ENCODE assay signal across 11 mouse cellular contexts in the genomic region with DNA sequence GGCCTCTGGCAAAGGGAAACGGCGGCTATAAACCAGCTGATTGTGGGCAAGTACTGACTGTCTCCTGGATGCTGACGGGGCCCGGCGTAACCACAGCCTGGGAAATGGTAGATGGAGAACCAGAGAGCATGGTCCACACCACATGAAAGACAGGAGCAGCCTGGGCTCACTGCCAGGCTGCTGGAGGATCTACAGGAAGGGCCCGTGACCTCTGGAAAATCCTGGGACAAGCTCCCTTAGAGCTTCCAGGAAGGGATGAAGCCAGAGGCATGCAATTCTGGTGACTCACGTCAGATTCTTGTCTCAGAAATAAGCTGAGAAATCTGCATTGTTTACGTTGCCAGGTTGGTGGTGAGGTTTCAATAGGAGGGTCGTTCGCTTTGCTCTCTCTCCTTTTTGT. TPM values are rescaled to one million over a fixed set of nuclear protein-coding genes. Genes with fewer than 3 reads are reported as not detected.
A peak's percentile ranks its signal among the peaks of the same experiment; 100 is the strongest.
DNase-seq lines count a peak whose midpoint lies in the region; ATAC-seq lines count a peak whose summit lies in the region.
"Had no signal": no experiment of that assay in that cellular context is flagged by ENCODE, and none has a peak within 500 bp of the region (broad histone marks: within the 10 kb centered on the region; RNA-seq: fewer than 3 reads in every experiment).

No protein-coding gene starts in this region.

- WGBS in liver, embryonic 11.5 days = 66% methylated on average over 10 of the region's 10 CpGs
- WGBS in hindbrain, embryonic 16.5 days = 67% methylated on average over 10 of the region's 10 CpGs

- H3K9ac ChIP-seq in liver, embryonic 11.5 days (ENCODE audit: low read depth, low read length) = no peak overlapping the region
- H3K9ac ChIP-seq in hindbrain, embryonic 16.5 days (ENCODE audit: low read depth, low read length) = no peak overlapping the region
- H3K9ac ChIP-seq: hindbrain, embryonic 13.5 days had no signal

- no peak overlapping the region for H3K27ac ChIP-seq in liver, embryonic 11.5 days (ENCODE audit: low read depth, low read length)
- no peak overlapping the region for H3K27ac ChIP-seq in hindbrain, embryonic 16.5 days (ENCODE audit: low read depth, low read length)
- H3K27ac ChIP-seq: hindbrain, embryonic 13.5 days had no signal

- H3K4me1 ChIP-seq in liver, embryonic 11.5 days (replicated peaks; ENCODE audit: control insufficient read depth, insufficient read depth, low read length) = peaks cover 18% of the 10 kb centered on the region
- H3K4me1 ChIP-seq in hindbrain, embryonic 16.5 days (ENCODE audit: control insufficient read depth, insufficient read depth, low read depth, low read length) = peaks cover 18% of the 10 kb centered on the region

- ATAC-seq in liver, embryonic 11.5 days (replicated peaks; ENCODE audit: low FRiP score) = no peak
- ATAC-seq in hindbrain, embryonic 16.5 days = no peak

- intact Hi-C loops in heart, postnatal 25 days (cut with DNase I) = no loop called here

- H3K4me3 ChIP-seq in liver, embryonic 11.5 days (ENCODE audit: low read depth, low read length) = no peak overlapping the region
- H3K4me3 ChIP-seq in hindbrain, embryonic 16.5 days (ENCODE audit: low read length) = no peak overlapping the region
- H3K4me3 ChIP-seq: hindbrain, embryonic 13.5 days had no signal

- no peaks in the 10 kb centered on the region; the same call in 1 of the 2 replicates for H3K27me3 ChIP-seq in liver, embryonic 11.5 days (replicated peaks; ENCODE audit: control insufficient read depth, insufficient read depth, low read length)
- peaks cover 3% of the 10 kb centered on the region for H3K27me3 ChIP-seq in hindbrain, embryonic 16.5 days (replicated peaks; ENCODE audit: control insufficient read depth, insufficient read depth, low read length)

- peak; percentile 37 to 45 for DNase-seq in heart, adult 18-20 months
- no peak for DNase-seq in heart, postnatal 25 days (ENCODE audit: low spot score)
- peak; percentile 99 for DNase-seq in 3T3-L1 (ENCODE audit: low read depth, low spot score)
- peak; percentile 54 for DNase-seq in R1 (ENCODE audit: low read depth, low spot score)
- peak; percentile 74 for DNase-seq in kidney, postnatal 10 days
- DNase-seq in thymus, adult 18-20 months = no peak
- no peak for DNase-seq in liver, embryonic 11.5 days (ENCODE audit: low spot score)
- DNase-seq: layer of hippocampus, adult 9-11 months; retina, postnatal 1 day had no signal

- no peak overlapping the region for H3K4me2 ChIP-seq in liver, embryonic 11.5 days
- no peak overlapping the region for H3K4me2 ChIP-seq in hindbrain, embryonic 16.5 days (ENCODE audit: low read length)
- H3K4me2 ChIP-seq: hindbrain, embryonic 13.5 days had no signal

- no peaks in the 10 kb centered on the region for H3K9me3 ChIP-seq in liver, embryonic 11.5 days (ENCODE audit: control insufficient read depth, low read length)
- H3K9me3 ChIP-seq in hindbrain, embryonic 16.5 days (ENCODE audit: control insufficient read depth, low read length) = no peaks in the 10 kb centered on the region
- H3K9me3 ChIP-seq: hindbrain, embryonic 13.5 days had no signal

- no peaks in the 10 kb centered on the region for H3K36me3 ChIP-seq in liver, embryonic 11.5 days (ENCODE audit: control insufficient read depth, insufficient read depth, low read length)
- H3K36me3 ChIP-seq in hindbrain, embryonic 16.5 days (ENCODE audit: control insufficient read depth, insufficient read depth, low read length) = no peaks in the 10 kb centered on the region
- H3K36me3 ChIP-seq: hindbrain, embryonic 13.5 days had no signal

RNA-seq across cellular contexts. Expression of gene Macrod1, which starts 1.8 kb away (rescaled TPM):
- total RNA-seq in heart, adult 18-20 months (2021) = 100 to 1,000 TPM; 303 to 332 TPM
- total RNA-seq in heart, postnatal 25 days (2021) = 100 to 1,000 TPM; 240 to 243 TPM
- polyA plus RNA-seq in liver, embryonic 11.5 days (2014; fragmentation: Nextera tagmentation; extraction: Ambion mirVana) = 5.9 and 6.7 TPM in 2 replicates
- 6.3 and 7.1 TPM in 2 replicates for polyA plus RNA-seq in hindbrain, embryonic 16.5 days (2015; fragmentation: Nextera tagmentation; extraction: Ambion mirVana)

RNA-seq across cellular contexts. Expression of gene Stip1, which starts 15.0 kb away (rescaled TPM):
- total RNA-seq in heart, adult 18-20 months (2021) = 100 to 1,000 TPM; 137 to 160 TPM
- 100 to 1,000 TPM; 110 to 129 TPM for total RNA-seq in heart, postnatal 25 days (2021)
- 356 and 387 TPM in 2 replicates for polyA plus RNA-seq in liver, embryonic 11.5 days (2014; fragmentation: Nextera tagmentation; extraction: Ambion mirVana)
- 214 and 236 TPM in 2 replicates for polyA plus RNA-seq in hindbrain, embryonic 16.5 days (2015; fragmentation: Nextera tagmentation; extraction: Ambion mirVana)

RNA-seq across cellular contexts. Expression of gene Fermt3, which starts 35.5 kb away (rescaled TPM):
- 1 to 10 TPM; 4.4 to 6.0 TPM for total RNA-seq in heart, adult 18-20 months (2021)
- total RNA-seq in heart, postnatal 25 days (2021) = 1 to 10 TPM; 4.4 to 4.7 TPM
- polyA plus RNA-seq in liver, embryonic 11.5 days (2014; fragmentation: Nextera tagmentation; extraction: Ambion mirVana) = 155 and 170 TPM in 2 replicates
- polyA plus RNA-seq in hindbrain, embryonic 16.5 days (2015; fragmentation: Nextera tagmentation; extraction: Ambion mirVana) = 4.0 and 5.7 TPM in 2 replicates

RNA-seq across cellular contexts. Expression of gene Flrt1, which starts 50.8 kb away (rescaled TPM):
- total RNA-seq in heart, adult 18-20 months (2021) = 1 to 10 TPM in 1 of 2 experiments, under 1 TPM in 1; 0.82 to 1.4 TPM
- total RNA-seq in heart, postnatal 25 days (2021) = 1 to 10 TPM; 1.1 to 1.4 TPM
- 0.60 and 0.64 TPM in 2 replicates for polyA plus RNA-seq in liver, embryonic 11.5 days (2014; fragmentation: Nextera tagmentation; extraction: Ambion mirVana)
- 8.8 and 11.3 TPM in 2 replicates for polyA plus RNA-seq in hindbrain, embryonic 16.5 days (2015; fragmentation: Nextera tagmentation; extraction: Ambion mirVana)

RNA-seq across cellular contexts. Expression of gene Trpt1, which starts 58.8 kb away (rescaled TPM):
- 10 to 100 TPM; 22.4 to 26.4 TPM for total RNA-seq in heart, adult 18-20 months (2021)
- 10 to 100 TPM; 23.1 to 24.0 TPM for total RNA-seq in heart, postnatal 25 days (2021)
- 3.9 and 4.9 TPM in 2 replicates for polyA plus RNA-seq in liver, embryonic 11.5 days (2014; fragmentation: Nextera tagmentation; extraction: Ambion mirVana)
- 22.7 and 25.3 TPM in 2 replicates for polyA plus RNA-seq in hindbrain, embryonic 16.5 days (2015; fragmentation: Nextera tagmentation; extraction: Ambion mirVana)

Comparison
In these comparisons a context has a peak if more than half of its experiments do, and no peak if none do; other contexts are left out.
1. DNase-seq: peak in heart, adult 18-20 months (2 of 2), 3T3-L1 (single experiment), R1 (single experiment) and kidney, postnatal 10 days (single experiment); none in heart, postnatal 25 days (single experiment), thymus, adult 18-20 months (0 of 2) and liver, embryonic 11.5 days (single experiment).